ENCODE assay signal across 9 mouse cellular contexts in genomic region chr5:62480967-62481366, GRCm38 (mm10).
A peak's percentile ranks its signal among the peaks of the same experiment; 100 is the strongest.
DNase-seq lines count a peak whose midpoint lies in the region; ATAC-seq and TF ChIP-seq lines count a peak whose summit lies in the region.
"Had no signal": no experiment of that assay in that cellular context is flagged by ENCODE, and none has a peak within 500 bp of the region (broad histone marks: within the 10 kb centered on the region; RNA-seq: fewer than 3 reads in every experiment).

No protein-coding gene starts in this region.

- DNase-seq in gastrocnemius, adult 2 months: no peak
- no peak for DNase-seq in gastrocnemius, postnatal 25 days
- no peak for DNase-seq in liver, postnatal 0 days
- DNase-seq in embryo, embryonic 9.5 days (ENCODE audit: extremely low spot score): peak; percentile 14
- peak; percentile 54 for DNase-seq in retina, postnatal 1 day
- no peak for DNase-seq in adrenal gland, adult 8-10 months
- DNase-seq: lung, postnatal 36 days had no signal

- ATAC-seq in liver, postnatal 0 days: no peak
- no peak for ATAC-seq in liver, embryonic 12.5 days
- no peak for ATAC-seq in kidney, embryonic 15.5 days (replicated peaks; ENCODE audit: low FRiP score)

- 33% methylated on average over 1 of the region's 1 CpGs for WGBS in liver, postnatal 0 days (ENCODE audit: insufficient replicate concordance)
- WGBS in liver, embryonic 12.5 days (ENCODE audit: insufficient replicate concordance): 26% methylated on average over 1 of the region's 1 CpGs
- WGBS in kidney, embryonic 15.5 days: 19% methylated on average over 1 of the region's 1 CpGs

- no peak overlapping the region for H3K9ac ChIP-seq in liver, postnatal 0 days (replicated peaks)
- no peak overlapping the region for H3K9ac ChIP-seq in liver, embryonic 12.5 days
- no peak overlapping the region for H3K9ac ChIP-seq in kidney, embryonic 15.5 days

- no peaks in the 10 kb centered on the region for H3K9me3 ChIP-seq in liver, postnatal 0 days (ENCODE audit: low read length)
- H3K9me3 ChIP-seq in liver, embryonic 12.5 days (replicated peaks): no peaks in the 10 kb centered on the region
- H3K9me3 ChIP-seq in kidney, embryonic 15.5 days (replicated peaks): no peaks in the 10 kb centered on the region

- intact Hi-C loops in gastrocnemius, adult 2 months (cut with DNase I): no loop called here

- no peak for TF ChIP-seq EP300 in liver, postnatal 0 days (IDR thresholded peaks at IDR 0.05; ENCODE audit: low read depth)

- no peaks in the 10 kb centered on the region for H3K27me3 ChIP-seq in liver, postnatal 0 days (ENCODE audit: insufficient read depth, low read length)
- no peaks in the 10 kb centered on the region for H3K27me3 ChIP-seq in liver, embryonic 12.5 days (replicated peaks)
- no peaks in the 10 kb centered on the region for H3K27me3 ChIP-seq in kidney, embryonic 15.5 days

- H3K4me1 ChIP-seq in liver, postnatal 0 days (ENCODE audit: insufficient read depth): no peaks in the 10 kb centered on the region
- no peaks in the 10 kb centered on the region for H3K4me1 ChIP-seq in liver, embryonic 12.5 days
- no peaks in the 10 kb centered on the region for H3K4me1 ChIP-seq in kidney, embryonic 15.5 days

- H3K4me2 ChIP-seq in liver, postnatal 0 days (ENCODE audit: low read depth, low read length): no peak overlapping the region
- H3K4me2 ChIP-seq in liver, embryonic 12.5 days: no peak overlapping the region
- H3K4me2 ChIP-seq in kidney, embryonic 15.5 days: no peak overlapping the region

- H3K27ac ChIP-seq in gastrocnemius, adult 2 months: no peak overlapping the region
- no peak overlapping the region for H3K27ac ChIP-seq in liver, postnatal 0 days (ENCODE audit: low read depth)
- H3K27ac ChIP-seq in liver, embryonic 12.5 days: no peak overlapping the region
- no peak overlapping the region for H3K27ac ChIP-seq in kidney, embryonic 15.5 days

- peak; percentile 8; the same call in 1 of the 2 replicates for TF ChIP-seq CTCF in gastrocnemius, adult 2 months (IDR thresholded peaks at IDR 0.05)
- peak; percentile 28; the same call in 1 of the 2 replicates for TF ChIP-seq CTCF in liver, postnatal 0 days (IDR thresholded peaks at IDR 0.05; ENCODE audit: low read depth)

- H3K36me3 ChIP-seq in liver, postnatal 0 days (replicated peaks; ENCODE audit: insufficient read depth, low read length): no peaks in the 10 kb centered on the region
- H3K36me3 ChIP-seq in liver, embryonic 12.5 days: no peaks in the 10 kb centered on the region
- no peaks in the 10 kb centered on the region for H3K36me3 ChIP-seq in kidney, embryonic 15.5 days

- no peak overlapping the region for H3K4me3 ChIP-seq in gastrocnemius, adult 2 months
- H3K4me3 ChIP-seq in liver, postnatal 0 days (ENCODE audit: low read depth, low read length): no peak overlapping the region
- H3K4me3 ChIP-seq in liver, embryonic 12.5 days: no peak overlapping the region
- no peak overlapping the region for H3K4me3 ChIP-seq in kidney, embryonic 15.5 days (replicated peaks)

Comparison
In these comparisons a context has a peak if more than half of its experiments do, and no peak if none do; other contexts are left out.
1. DNase-seq: peak in embryo, embryonic 9.5 days (single experiment) and retina, postnatal 1 day (single experiment); none in gastrocnemius, adult 2 months (single experiment), gastrocnemius, postnatal 25 days (single experiment), liver, postnatal 0 days (single experiment) and adrenal gland, adult 8-10 months (single experiment).